Mouse (Mus musculus) cerebellum, adult 9-11 months (tissue): ENCODE data around the gene Acot5.
A peak's percentile ranks its signal among the peaks of the same experiment; 100 is the strongest.
"Not testable (repeated sequence)": the region's sequence is repeated elsewhere in the genome, so short reads cannot be mapped to it uniquely, and the experiment has no call there.

Experiments used
- DNase-seq: peaks from one replicate; pipeline ENCODE4 v3.0.0; 2022

Gene Acot5

GRCm38 (mm10) chr12:84063228-84063627 is 5.9 kb upstream of the Acot5 start:
- no peak for DNase-seq

- no peak for DNase-seq
These were observed 5.3 kb upstream of the Acot5 start for GRCm38 (mm10) chr12:84063833-84064232.

- no peak for DNase-seq
These were observed 4.5 kb upstream of the Acot5 start for GRCm38 (mm10) chr12:84064621-84065020.

GRCm38 (mm10) chr12:84067752-84068151 is 1.4 kb upstream of the Acot5 start:
- no peak for DNase-seq

- no peak for DNase-seq
These were observed 829 bp upstream of the Acot5 start for GRCm38 (mm10) chr12:84068296-84068695.

GRCm38 (mm10) chr12:84069582-84069981 is 457 bp downstream of the Acot5 start:
- DNase-seq, result peak; percentile 54

- DNase-seq, result no peak
These were observed 2.6 kb downstream of the Acot5 start for GRCm38 (mm10) chr12:84071696-84072095.

- DNase-seq, result no peak
These were observed 8.4 kb downstream of the Acot5 start for GRCm38 (mm10) chr12:84077371-84077990.

- no peak for DNase-seq
These were observed 14.7 kb downstream of the Acot5 start for GRCm38 (mm10) chr12:84083842-84084241.

GRCm38 (mm10) chr12:84084581-84084980 is 15.5 kb downstream of the Acot5 start:
- DNase-seq, result no peak

- DNase-seq, result not testable (repeated sequence)
These were observed 25.5 kb downstream of the Acot5 start for GRCm38 (mm10) chr12:84094666-84095065.

- DNase-seq, result no peak
These were observed 30.5 kb downstream of the Acot5 start for GRCm38 (mm10) chr12:84099605-84100004.

- no peak for DNase-seq
These were observed 30.9 kb downstream of the Acot5 start for GRCm38 (mm10) chr12:84100071-84100470.

GRCm38 (mm10) chr12:84100604-84101492 is 31.7 kb downstream of the Acot5 start, which contains the start of gene Acot6:
TSS of gene Acot6 (plus strand) at chr12:84100654.
- peak; percentile 44 for DNase-seq

- DNase-seq, result no peak
These were observed 32.3 kb downstream of the Acot5 start for GRCm38 (mm10) chr12:84101493-84101845.

- DNase-seq, result no peak
These were observed 37.9 kb downstream of the Acot5 start for GRCm38 (mm10) chr12:84107012-84107411.

GRCm38 (mm10) chr12:84107692-84108091 is 38.6 kb downstream of the Acot5 start:
- DNase-seq, result no peak

GRCm38 (mm10) chr12:84109924-84110323 is 40.8 kb downstream of the Acot5 start:
- DNase-seq, result no peak

GRCm38 (mm10) chr12:84110814-84111213 is 41.7 kb downstream of the Acot5 start:
- DNase-seq, result no peak

- no peak for DNase-seq
These were observed 44.6 kb downstream of the Acot5 start for GRCm38 (mm10) chr12:84113676-84114075.

- DNase-seq, result peak; percentile 88
These were observed 45.2 kb downstream of the Acot5 start, which contains the start of gene Dnal1 for GRCm38 (mm10) chr12:84114153-84114994. TSS of gene Dnal1 (plus strand) at chr12:84114366.

GRCm38 (mm10) chr12:84119584-84119983 is 50.5 kb downstream of the Acot5 start:
- no peak for DNase-seq
